Mouse (Mus musculus): Measurements from ENCODE around the gene Trnp1. TPM values are rescaled to one million over a fixed set of nuclear protein-coding genes. Genes with fewer than 3 reads are reported as not detected.

The Trnp1 gene
- polyA plus RNA-seq, 1 experiment from 2014 or later = 4.4 TPM

- Histone ChIP-seq H3K27me3 (ENCODE audit: control insufficient read depth, insufficient read depth, low read length) (no peaks in the 10 kb centered on the region), H3K4me2 (replicated peaks; ENCODE audit: low read depth) (no peak overlapping the region), H3K9ac (ENCODE audit: low read length) (no peak overlapping the region), H3K27ac (replicated peaks) (no peak overlapping the region), H3K9me3 (ENCODE audit: control insufficient read depth, low read length) (no peaks in the 10 kb centered on the region), H3K4me3 (ENCODE audit: low read depth, low read length) (no peak overlapping the region), H3K4me1 (replicated peaks; ENCODE audit: control insufficient read depth, insufficient read depth) (no peaks in the 10 kb centered on the region), H3K36me3 (ENCODE audit: control insufficient read depth, insufficient read depth, low read length) (no peaks in the 10 kb centered on the region)
- ATAC-seq (ENCODE audit: low FRiP score, low TSS enrichment) (no peak), DNase-seq (ENCODE audit: low spot score) (no peak)
- no peak for TF ChIP-seq CTCF (IDR thresholded peaks at IDR 0.05; ENCODE audit: low read depth)
- no peak for TF ChIP-seq EP300 (optimal IDR thresholded peaks at IDR 0.05)
- WGBS = 72% methylated on average over 5 of the region's 5 CpGs
Observed at GRCm38 (mm10) chr4:133511050-133511449, 12.7 kb upstream of the Trnp1 start.

GRCm38 (mm10) chr4:133508990-133509389, 10.6 kb upstream of the Trnp1 start:
- Histone ChIP-seq H3K36me3 (ENCODE audit: control insufficient read depth, insufficient read depth, low read length) (no peaks in the 10 kb centered on the region), H3K4me3 (ENCODE audit: low read depth, low read length) (no peak overlapping the region), H3K9me3 (ENCODE audit: control insufficient read depth, low read length) (no peaks in the 10 kb centered on the region), H3K27ac (replicated peaks) (no peak overlapping the region), H3K27me3 (ENCODE audit: control insufficient read depth, insufficient read depth, low read length) (no peaks in the 10 kb centered on the region), H3K9ac (ENCODE audit: low read length) (no peak overlapping the region), H3K4me1 (replicated peaks; ENCODE audit: control insufficient read depth, insufficient read depth) (no peaks in the 10 kb centered on the region), H3K4me2 (replicated peaks; ENCODE audit: low read depth) (no peak overlapping the region)
- ATAC-seq (ENCODE audit: low FRiP score, low TSS enrichment) = no peak
- DNase-seq (ENCODE audit: low spot score) = no peak
- TF ChIP-seq CTCF (IDR thresholded peaks at IDR 0.05; ENCODE audit: low read depth) (no peak), EP300 (optimal IDR thresholded peaks at IDR 0.05) (no peak)
- 84% methylated on average over 7 of the region's 7 CpGs for WGBS

GRCm38 (mm10) chr4:133506573-133506972, 8.2 kb upstream of the Trnp1 start:
- Histone ChIP-seq H3K4me2 (replicated peaks; ENCODE audit: low read depth) (no peak overlapping the region), H3K9ac (ENCODE audit: low read length) (no peak overlapping the region), H3K4me1 (replicated peaks; ENCODE audit: control insufficient read depth, insufficient read depth) (no peaks in the 10 kb centered on the region), H3K27ac (replicated peaks) (no peak overlapping the region), H3K36me3 (ENCODE audit: control insufficient read depth, insufficient read depth, low read length) (no peaks in the 10 kb centered on the region), H3K4me3 (ENCODE audit: low read depth, low read length) (no peak overlapping the region), H3K9me3 (ENCODE audit: control insufficient read depth, low read length) (no peaks in the 10 kb centered on the region), H3K27me3 (ENCODE audit: control insufficient read depth, insufficient read depth, low read length) (no peaks in the 10 kb centered on the region)
- TF ChIP-seq EP300 (optimal IDR thresholded peaks at IDR 0.05) = no peak
- TF ChIP-seq CTCF (IDR thresholded peaks at IDR 0.05; ENCODE audit: low read depth) = no peak
- ATAC-seq (ENCODE audit: low FRiP score, low TSS enrichment) (no peak), DNase-seq (ENCODE audit: low spot score) (no peak)
- WGBS = 67% methylated on average over 5 of the region's 5 CpGs

GRCm38 (mm10) chr4:133504755-133505485, 6.6 kb upstream of the Trnp1 start:
- Histone ChIP-seq H3K4me1 (replicated peaks; ENCODE audit: control insufficient read depth, insufficient read depth) (no peaks in the 10 kb centered on the region), H3K36me3 (ENCODE audit: control insufficient read depth, insufficient read depth, low read length) (no peaks in the 10 kb centered on the region), H3K4me2 (replicated peaks; ENCODE audit: low read depth) (no peak overlapping the region), H3K27ac (replicated peaks) (no peak overlapping the region), H3K9me3 (ENCODE audit: control insufficient read depth, low read length) (no peaks in the 10 kb centered on the region), H3K9ac (ENCODE audit: low read length) (no peak overlapping the region), H3K4me3 (ENCODE audit: low read depth, low read length) (no peak overlapping the region), H3K27me3 (ENCODE audit: control insufficient read depth, insufficient read depth, low read length) (peaks cover 6% of the 10 kb centered on the region)
- no peak for DNase-seq (ENCODE audit: low spot score)
- TF ChIP-seq EP300 (optimal IDR thresholded peaks at IDR 0.05) (no peak), CTCF (IDR thresholded peaks at IDR 0.05; ENCODE audit: low read depth) (no peak)
- no peak for ATAC-seq (ENCODE audit: low FRiP score, low TSS enrichment)
- 46% methylated on average over 9 of the region's 9 CpGs for WGBS

DNA sequence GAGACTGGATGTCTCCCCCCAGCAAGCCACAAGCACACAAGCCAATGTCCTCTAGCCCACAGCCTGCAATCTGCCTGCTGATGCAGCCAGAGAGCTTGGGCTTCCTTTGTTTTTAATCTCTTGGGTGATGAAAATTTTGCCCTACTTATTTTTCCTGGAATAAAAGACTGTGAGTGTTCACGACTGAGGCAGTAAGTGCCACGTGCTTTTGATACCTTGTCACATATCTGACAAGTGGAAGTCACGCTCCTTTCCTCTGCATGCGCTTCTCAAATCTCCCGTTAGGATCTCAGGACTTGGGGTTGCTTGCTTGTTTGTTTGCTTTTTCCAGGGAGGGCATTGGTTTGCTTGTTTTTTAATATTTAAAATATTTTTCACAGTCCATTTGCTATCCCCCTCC, 6.0 kb upstream of the Trnp1 start:
- H3K9ac ChIP-seq (ENCODE audit: low read length) = no peak overlapping the region
- DNase-seq (ENCODE audit: low spot score) = no peak
- 46% methylated on average over 5 of the region's 5 CpGs for WGBS
- peaks cover 8% of the 10 kb centered on the region for H3K27me3 ChIP-seq (ENCODE audit: control insufficient read depth, insufficient read depth, low read length)
- no peak overlapping the region for H3K27ac ChIP-seq (replicated peaks)
- no peak overlapping the region for H3K4me3 ChIP-seq (ENCODE audit: low read depth, low read length)
- H3K9me3 ChIP-seq (ENCODE audit: control insufficient read depth, low read length) = no peaks in the 10 kb centered on the region
- no peaks in the 10 kb centered on the region for H3K4me1 ChIP-seq (replicated peaks; ENCODE audit: control insufficient read depth, insufficient read depth)
- no peak overlapping the region for H3K4me2 ChIP-seq (replicated peaks; ENCODE audit: low read depth)
- no peak for ATAC-seq (ENCODE audit: low FRiP score, low TSS enrichment)
- TF ChIP-seq CTCF (IDR thresholded peaks at IDR 0.05; ENCODE audit: low read depth) (no peak), EP300 (optimal IDR thresholded peaks at IDR 0.05) (no peak)
- H3K36me3 ChIP-seq (ENCODE audit: control insufficient read depth, insufficient read depth, low read length) = no peaks in the 10 kb centered on the region

GRCm38 (mm10) chr4:133501514-133501913, 3.2 kb upstream of the Trnp1 start:
- no peaks in the 10 kb centered on the region for H3K9me3 ChIP-seq (ENCODE audit: control insufficient read depth, low read length)
- no peaks in the 10 kb centered on the region; the same call in 1 of the 2 replicates for H3K4me1 ChIP-seq (replicated peaks; ENCODE audit: control insufficient read depth, insufficient read depth)
- ATAC-seq (ENCODE audit: low FRiP score, low TSS enrichment) = no peak
- H3K4me3 ChIP-seq (ENCODE audit: low read depth, low read length) = no peak overlapping the region
- H3K27ac ChIP-seq (replicated peaks) = no peak overlapping the region
- DNase-seq (ENCODE audit: low spot score) = no peak
- H3K36me3 ChIP-seq (ENCODE audit: control insufficient read depth, insufficient read depth, low read length) = no peaks in the 10 kb centered on the region
- TF ChIP-seq EP300 (optimal IDR thresholded peaks at IDR 0.05) (no peak), CTCF (IDR thresholded peaks at IDR 0.05; ENCODE audit: low read depth) (no peak)
- WGBS = 46% methylated on average over 7 of the region's 7 CpGs
- H3K9ac ChIP-seq (ENCODE audit: low read length) = no peak overlapping the region
- H3K27me3 ChIP-seq (ENCODE audit: control insufficient read depth, insufficient read depth, low read length) = peaks cover 8% of the 10 kb centered on the region
- no peak overlapping the region for H3K4me2 ChIP-seq (replicated peaks; ENCODE audit: low read depth)

All from stomach, postnatal 0 days (tissue).